Mouse (Mus musculus) heart, embryonic 11.5 days (tissue): Measurements from ENCODE around the gene Hspa4l. TPM values are rescaled to one million over a fixed set of nuclear protein-coding genes. Genes with fewer than 3 reads are reported as not detected.

Experiments used
- ATAC-seq: fragments of 200-750 bp; cut with Nextera tagmentation; replicated peaks from 2 replicates; pipeline ENCODE4 v1.8.0; 2017; ENCODE audit warnings: moderate library complexity; ENCODE audit not compliant: insufficient number of reproducible peaks, low FRiP score, low TSS enrichment
- H3K27ac ChIP-seq: fragments of 300-500 bp; sonication (generic); 2 replicates; pipeline ENCODE4 v1.5.1; 2014; ENCODE audit warnings: mild to moderate bottlenecking, low read depth, low read length
- H3K27me3 ChIP-seq: fragments of 300-500 bp; sonication (generic); 2 replicates; pipeline ENCODE4 v1.6.1; 2014; ENCODE audit warnings: mild to moderate bottlenecking, low read length, mixed read lengths; ENCODE audit not compliant: control insufficient read depth, insufficient read depth
- H3K36me3 ChIP-seq: fragments of 300-500 bp; sonication (generic); 2 replicates; pipeline ENCODE4 v1.6.1; 2014; ENCODE audit warnings: mild to moderate bottlenecking, low read length, moderate library complexity, mixed read lengths; ENCODE audit not compliant: control insufficient read depth, insufficient read depth
- H3K4me1 ChIP-seq: fragments of 300-500 bp; sonication (generic); 2 replicates; pipeline ENCODE4 v1.6.1; 2014; ENCODE audit warnings: low read length; ENCODE audit not compliant: control insufficient read depth, insufficient read depth
- H3K4me2 ChIP-seq: fragments of 300-500 bp; sonication (generic); 2 replicates; pipeline ENCODE4 v1.6.1; 2014; ENCODE audit warnings: mild to moderate bottlenecking, moderate library complexity
- H3K4me3 ChIP-seq: fragments of 300-500 bp; sonication (generic); 2 replicates; pipeline ENCODE4 v1.5.1; 2014; ENCODE audit warnings: low read depth, low read length
- H3K9ac ChIP-seq: fragments of 300-500 bp; sonication (generic); 2 replicates; pipeline ENCODE4 v1.6.1; 2014; ENCODE audit warnings: mild to moderate bottlenecking, low read depth, low read length, moderate library complexity
- H3K9me3 ChIP-seq: fragments of 300-500 bp; sonication (generic); replicated peaks from 2 replicates; pipeline ENCODE4 v1.6.1; 2016; ENCODE audit warnings: low read length; ENCODE audit not compliant: control insufficient read depth
- WGBS: fragments of 180-500 bp; shearing (Covaris S2); extraction: QIAGEN DNeasy Blood & Tissue Kit; methylation state at CpG from one replicate; pipeline ENCODE4 v1.1.7; 2014; ENCODE audit not compliant: insufficient replicate concordance; 5-methylcytosine and 5-hydroxymethylcytosine counted together
- polyA plus RNA-seq: library from polyadenylated mRNA; unstranded; fragments of >200 nt; fragmentation: Nextera tagmentation; extraction: Ambion mirVana; gene quantifications from 2 replicates; pipeline ENCODE4 v1.2.1, GENCODE M21; 2014

Gene Hspa4l
- polyA plus RNA-seq, 1 experiment from 2014 or later: 31.1 TPM

GRCm38 (mm10) chr3:40744836-40745660 lies 753 bp downstream of the Hspa4l start:
- peak; percentile 93 for ATAC-seq
- Histone ChIP-seq H3K4me1 (peaks cover 7% of the 10 kb centered on the region), H3K27ac (peak overlapping the region; percentile 85), H3K4me2 (peak overlapping the region; percentile 98), H3K27me3 (no peaks in the 10 kb centered on the region), H3K9me3 (no peaks in the 10 kb centered on the region), H3K36me3 (no peaks in the 10 kb centered on the region), H3K9ac (peak overlapping the region; percentile 65), H3K4me3 (peak overlapping the region; percentile 74)
- under 1% methylated on average over 43 of the region's 93 CpGs for WGBS

DNA sequence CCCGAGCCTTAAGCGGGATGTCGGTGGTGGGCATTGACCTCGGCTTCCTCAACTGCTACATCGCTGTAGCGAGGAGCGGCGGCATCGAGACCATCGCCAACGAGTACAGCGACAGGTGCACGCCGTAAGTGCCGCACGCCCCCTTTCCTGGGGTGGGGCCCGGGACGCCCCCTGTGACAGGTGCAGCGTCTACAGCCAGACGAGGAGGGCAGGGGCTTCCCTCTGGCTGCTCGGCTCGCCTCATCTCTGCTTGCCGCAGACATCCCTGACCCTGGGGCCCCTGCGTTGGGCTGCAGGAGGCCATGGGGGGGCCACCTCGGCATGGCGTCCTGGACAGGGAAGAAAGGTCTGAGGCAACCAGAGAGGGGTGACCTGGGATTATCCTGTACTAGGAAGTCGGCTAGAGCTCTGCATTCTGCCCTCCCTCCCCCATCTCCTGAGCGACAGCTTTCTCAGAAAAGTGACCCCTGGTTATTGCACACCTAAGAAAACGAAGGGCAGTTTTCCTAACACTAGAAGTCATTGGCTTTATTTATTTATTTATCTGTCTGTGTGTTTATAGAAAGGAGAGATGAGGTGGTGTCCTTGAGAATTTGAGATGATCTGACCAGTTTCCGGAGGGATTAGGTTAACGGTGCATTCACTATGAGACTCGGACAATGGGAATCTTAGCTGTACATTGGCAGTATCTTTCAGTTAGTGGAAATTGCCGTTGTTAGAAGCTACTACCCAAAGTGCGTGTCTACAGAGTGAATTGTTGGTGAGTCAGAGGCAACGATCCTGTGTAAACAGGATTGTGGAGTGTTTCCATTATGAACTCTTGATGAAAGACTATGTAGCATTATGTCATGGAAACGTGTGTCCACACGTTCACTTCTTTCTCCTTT lies 1.6 kb downstream of the Hspa4l start:
- ATAC-seq: peak; percentile 33
- peak overlapping the region; percentile 85 for H3K27ac ChIP-seq
- H3K4me3 ChIP-seq: peak overlapping the region; percentile 74
- H3K9me3 ChIP-seq: no peaks in the 10 kb centered on the region
- H3K36me3 ChIP-seq: no peaks in the 10 kb centered on the region
- peak overlapping the region; percentile 65 for H3K9ac ChIP-seq
- peak overlapping the region; percentile 98 for H3K4me2 ChIP-seq
- 4% methylated on average over 36 of the region's 37 CpGs for WGBS
- peaks cover 7% of the 10 kb centered on the region for H3K4me1 ChIP-seq
- no peaks in the 10 kb centered on the region for H3K27me3 ChIP-seq

GRCm38 (mm10) chr3:40760746-40761145 lies 16.5 kb downstream of the Hspa4l start:
- Histone ChIP-seq H3K4me1 (no peaks in the 10 kb centered on the region), H3K36me3 (no peaks in the 10 kb centered on the region), H3K4me2 (no peak overlapping the region), H3K9me3 (no peaks in the 10 kb centered on the region), H3K4me3 (no peak overlapping the region), H3K27ac (no peak overlapping the region), H3K27me3 (no peaks in the 10 kb centered on the region), H3K9ac (no peak overlapping the region)
- no peak for ATAC-seq
- 74% methylated on average over 3 of the region's 3 CpGs for WGBS

GRCm38 (mm10) chr3:40761312-40761711 lies 17.0 kb downstream of the Hspa4l start:
- ATAC-seq: no peak
- Histone ChIP-seq H3K27me3 (no peaks in the 10 kb centered on the region), H3K36me3 (no peaks in the 10 kb centered on the region), H3K27ac (no peak overlapping the region), H3K4me1 (no peaks in the 10 kb centered on the region), H3K9me3 (no peaks in the 10 kb centered on the region), H3K9ac (no peak overlapping the region), H3K4me2 (no peak overlapping the region), H3K4me3 (no peak overlapping the region)
- WGBS: 86% methylated on average over 2 of the region's 2 CpGs

DNA sequence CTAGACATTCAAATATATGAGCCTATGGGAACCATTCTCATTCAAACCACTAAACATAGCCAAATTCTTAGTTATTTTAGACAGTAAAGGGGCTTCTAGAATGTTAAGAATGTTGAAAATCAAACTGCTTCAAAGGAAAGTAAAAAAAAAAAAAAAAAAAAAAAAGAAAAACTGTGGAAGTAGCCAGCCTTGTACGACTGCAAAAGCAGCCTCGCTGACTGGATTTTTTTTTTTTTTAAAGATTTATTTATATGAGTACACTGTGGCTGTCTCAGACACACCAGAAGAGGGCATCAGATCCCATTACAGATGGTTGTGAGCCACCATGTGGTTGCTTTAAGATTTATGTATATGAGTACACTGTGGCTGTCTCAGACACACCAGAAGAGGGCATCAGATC lies 49.5 kb downstream of the Hspa4l start:
- H3K9me3 ChIP-seq: no peaks in the 10 kb centered on the region
- no peak overlapping the region for H3K9ac ChIP-seq
- WGBS: 82% methylated on average over 2 of the region's 2 CpGs
- no peaks in the 10 kb centered on the region for H3K27me3 ChIP-seq
- no peak overlapping the region for H3K4me3 ChIP-seq
- H3K36me3 ChIP-seq: no peaks in the 10 kb centered on the region
- H3K4me1 ChIP-seq: no peaks in the 10 kb centered on the region
- ATAC-seq: no peak
- H3K4me2 ChIP-seq: no peak overlapping the region
- no peak overlapping the region for H3K27ac ChIP-seq

- 68% methylated on average over 1 of the region's 1 CpGs for WGBS
These were observed 53.8 kb downstream of the Hspa4l start for GRCm38 (mm10) chr3:40798054-40798453.

DNA sequence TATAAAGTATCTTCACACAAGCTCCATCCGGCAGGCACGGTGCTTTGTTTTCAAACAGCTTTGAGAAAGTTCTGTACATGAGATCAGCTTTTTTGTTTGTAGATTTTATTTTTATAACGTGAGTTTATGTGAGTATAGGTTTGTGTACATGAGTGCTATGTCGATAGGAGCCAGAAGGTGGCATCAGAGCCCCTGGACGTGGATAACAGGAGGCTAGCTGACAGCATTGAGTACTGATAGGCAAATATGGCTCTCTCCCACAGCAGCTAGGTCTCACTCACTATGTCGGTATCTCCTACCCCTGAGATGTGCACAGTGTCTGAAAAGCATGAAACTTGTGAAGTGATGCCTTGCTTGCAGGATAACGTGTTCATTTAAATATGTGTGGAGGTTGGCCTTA lies 54.2 kb downstream of the Hspa4l start:
- Histone ChIP-seq H3K9me3 (no peaks in the 10 kb centered on the region), H3K27ac (no peak overlapping the region), H3K4me2 (peak overlapping the region; percentile 85), H3K36me3 (no peaks in the 10 kb centered on the region), H3K4me1 (no peaks in the 10 kb centered on the region; the same call in 1 of the 2 replicates), H3K9ac (no peak overlapping the region), H3K4me3 (no peak overlapping the region), H3K27me3 (no peaks in the 10 kb centered on the region)
- WGBS: 35% methylated on average over 7 of the region's 7 CpGs
- ATAC-seq: no peak

More at GRCm38 (mm10) chr3:40798054-40798453, 53.8 kb downstream of the Hspa4l start:
- Histone ChIP-seq H3K36me3 (no peaks in the 10 kb centered on the region), H3K27me3 (no peaks in the 10 kb centered on the region), H3K4me1 (no peaks in the 10 kb centered on the region; the same call in 1 of the 2 replicates), H3K27ac (no peak overlapping the region), H3K9ac (no peak overlapping the region), H3K4me2 (no peak overlapping the region), H3K9me3 (no peaks in the 10 kb centered on the region), H3K4me3 (no peak overlapping the region)
- no peak for ATAC-seq

GRCm38 (mm10) chr3:40799530-40800372 lies 55.5 kb downstream of the Hspa4l start, which contains the start of gene Plk4:
TSS of gene Plk4 (plus strand) at chr3:40800019.
- Histone ChIP-seq H3K9ac (peak within 1 kb of the TSS; percentile 85), H3K9me3 (no peaks in the 10 kb centered on the region), H3K27ac (peak within 1 kb of the TSS; percentile 67), H3K4me1 (no peaks in the 10 kb centered on the region; the same call in 1 of the 2 replicates), H3K36me3 (no peaks in the 10 kb centered on the region), H3K4me3 (peak within 1 kb of the TSS; percentile 82), H3K4me2 (peak within 1 kb of the TSS; percentile 85), H3K27me3 (no peaks in the 10 kb centered on the region)
- 2% methylated on average over 66 of the region's 66 CpGs for WGBS
- peak; percentile 97 for ATAC-seq
